Mouse (Mus musculus): ENCODE measurements around the gene Hist1h2ac. TPM values are rescaled to one million over a fixed set of nuclear protein-coding genes. Genes with fewer than 3 reads are reported as not detected.
"Not testable (repeated sequence)": the region's sequence is repeated elsewhere in the genome, so short reads cannot be mapped to it uniquely, and the experiment has no call there.

The Hist1h2ac gene
- total RNA-seq (2015) (17.1 and 19.7 TPM in 2 replicates), total RNA-seq (2017) (101 and 110 TPM in 2 replicates)

DNA sequence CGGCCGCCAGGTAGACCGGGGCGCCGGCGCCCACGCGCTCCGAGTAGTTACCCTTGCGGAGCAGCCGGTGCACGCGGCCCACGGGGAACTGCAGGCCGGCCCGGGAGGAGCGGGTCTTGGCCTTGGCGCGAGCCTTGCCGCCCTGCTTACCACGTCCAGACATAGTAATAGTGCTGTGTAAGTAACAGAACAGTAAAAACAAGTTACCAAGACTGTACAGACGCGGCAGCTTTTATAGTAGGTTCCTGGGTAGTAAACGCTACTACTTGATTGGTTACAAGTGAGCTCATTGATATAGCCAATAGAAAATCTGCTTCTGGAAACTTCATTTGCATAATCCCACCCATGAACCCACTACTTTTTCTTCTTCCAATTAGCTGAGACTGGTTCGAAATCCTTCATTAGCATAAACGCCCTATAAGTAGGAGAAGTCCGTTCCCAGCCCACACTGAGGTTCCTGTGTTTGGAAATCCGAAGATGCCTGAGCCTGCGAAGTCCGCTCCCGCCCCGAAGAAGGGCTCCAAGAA lies at the start of gene Hist1h2ac, which contains the start of gene Hist1h2bc:
TSS of gene Hist1h2ac (minus strand) at position 194 of the 527 bp plus-strand sequence.
TSS of gene Hist1h2bc (plus strand) at position 445 of the 527 bp plus-strand sequence.
- ATAC-seq (replicated peaks; ENCODE audit: poor library complexity), result peak; percentile 84

GRCm38 (mm10) chr13:23732156-23732804 lies 48.5 kb upstream of the Hist1h2ac start:
- ATAC-seq (replicated peaks; ENCODE audit: poor library complexity), result peak; percentile 86

GRCm38 (mm10) chr13:23730479-23730878 lies 46.7 kb upstream of the Hist1h2ac start:
- ATAC-seq (replicated peaks; ENCODE audit: poor library complexity), result no peak

GRCm38 (mm10) chr13:23729706-23730105 lies 46.0 kb upstream of the Hist1h2ac start:
- no peak for ATAC-seq (replicated peaks; ENCODE audit: poor library complexity)

- peak; percentile 40 for ATAC-seq (replicated peaks; ENCODE audit: poor library complexity)
These were observed 45.4 kb upstream of the Hist1h2ac start for GRCm38 (mm10) chr13:23729192-23729525.

DNA sequence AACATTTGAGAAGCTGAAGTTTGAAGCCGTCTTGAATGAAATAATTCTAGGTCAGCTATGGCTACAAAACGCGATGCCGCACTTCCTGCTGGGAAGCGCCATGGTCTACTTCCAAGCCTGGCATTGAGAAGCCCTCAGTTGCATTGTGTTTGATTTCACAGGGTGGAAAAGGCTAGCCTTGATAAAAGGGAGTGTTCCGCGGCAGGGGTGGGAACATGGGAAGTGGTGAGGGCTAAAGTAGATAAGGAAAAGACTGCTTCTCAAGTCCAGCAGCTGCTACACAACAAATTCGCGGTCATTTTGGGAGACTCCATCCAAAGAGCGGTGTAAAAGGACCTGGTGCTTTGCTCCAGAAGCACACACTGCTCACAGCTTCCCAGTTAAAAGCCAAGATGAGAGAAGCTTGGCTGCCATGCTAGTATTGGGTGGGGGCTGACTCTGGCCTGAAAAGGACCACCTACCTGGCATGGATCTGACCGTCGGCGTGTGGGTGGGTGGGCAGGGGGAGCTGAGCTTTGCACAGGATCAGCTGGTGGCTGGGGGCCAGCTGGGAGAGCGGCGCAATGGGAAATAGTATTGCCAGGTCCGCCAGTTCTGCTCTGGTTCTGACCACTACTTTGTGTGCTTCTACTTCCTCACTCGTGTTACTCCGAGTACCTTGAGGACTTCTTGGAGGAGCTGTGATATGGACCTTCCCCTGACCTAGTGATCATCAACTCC lies 44.9 kb upstream of the Hist1h2ac start:
- peak; percentile 20; the same call in 1 of the 2 replicates for ATAC-seq (replicated peaks; ENCODE audit: poor library complexity)

- no peak for ATAC-seq (replicated peaks; ENCODE audit: poor library complexity)
These were observed 41.5 kb upstream of the Hist1h2ac start for GRCm38 (mm10) chr13:23725213-23725612.

DNA sequence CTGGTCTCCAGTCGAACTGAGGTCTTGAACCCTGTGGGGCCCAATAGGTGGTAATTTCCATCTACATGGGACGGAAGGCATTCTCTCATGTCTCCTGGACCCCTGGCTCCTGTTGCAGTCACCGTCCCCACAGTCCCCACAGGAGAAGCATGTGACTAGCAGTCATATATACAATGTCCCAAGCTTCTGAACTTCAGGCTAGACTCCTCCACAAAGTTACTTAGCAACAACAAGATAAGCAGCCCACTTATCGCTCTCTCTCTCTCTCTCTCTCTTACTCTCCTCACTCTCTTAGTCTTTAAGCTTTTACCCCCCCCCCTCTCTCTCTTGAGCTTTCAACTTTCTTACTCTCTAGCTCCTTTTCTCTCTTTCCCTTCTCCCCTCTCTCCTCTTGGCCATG lies 40.5 kb upstream of the Hist1h2ac start:
- peak; percentile 59 for ATAC-seq (replicated peaks; ENCODE audit: poor library complexity)

GRCm38 (mm10) chr13:23717593-23718245 lies 34.0 kb upstream of the Hist1h2ac start:
- not testable (repeated sequence) for ATAC-seq (replicated peaks; ENCODE audit: poor library complexity)

DNA sequence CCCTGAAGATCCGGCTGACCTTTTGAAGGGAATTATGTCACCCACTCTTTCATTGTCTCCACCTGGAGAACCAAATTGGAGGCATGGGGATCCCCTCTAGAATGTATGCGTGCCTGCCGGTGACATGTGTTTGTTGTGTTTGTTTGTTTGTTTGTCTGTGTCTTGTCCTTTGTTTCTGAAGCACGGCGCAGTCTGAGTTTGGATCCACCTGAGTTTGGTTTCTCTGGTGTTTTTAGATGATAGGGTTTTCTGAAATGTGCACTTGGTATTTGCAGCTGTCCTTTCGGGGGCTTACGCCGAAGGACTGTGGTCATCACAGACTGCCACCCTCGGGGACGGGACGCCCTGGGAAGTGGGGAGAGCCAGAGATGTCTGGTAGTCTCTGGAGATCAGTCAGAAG lies 33.4 kb upstream of the Hist1h2ac start:
- no peak for ATAC-seq (replicated peaks; ENCODE audit: poor library complexity)

DNA sequence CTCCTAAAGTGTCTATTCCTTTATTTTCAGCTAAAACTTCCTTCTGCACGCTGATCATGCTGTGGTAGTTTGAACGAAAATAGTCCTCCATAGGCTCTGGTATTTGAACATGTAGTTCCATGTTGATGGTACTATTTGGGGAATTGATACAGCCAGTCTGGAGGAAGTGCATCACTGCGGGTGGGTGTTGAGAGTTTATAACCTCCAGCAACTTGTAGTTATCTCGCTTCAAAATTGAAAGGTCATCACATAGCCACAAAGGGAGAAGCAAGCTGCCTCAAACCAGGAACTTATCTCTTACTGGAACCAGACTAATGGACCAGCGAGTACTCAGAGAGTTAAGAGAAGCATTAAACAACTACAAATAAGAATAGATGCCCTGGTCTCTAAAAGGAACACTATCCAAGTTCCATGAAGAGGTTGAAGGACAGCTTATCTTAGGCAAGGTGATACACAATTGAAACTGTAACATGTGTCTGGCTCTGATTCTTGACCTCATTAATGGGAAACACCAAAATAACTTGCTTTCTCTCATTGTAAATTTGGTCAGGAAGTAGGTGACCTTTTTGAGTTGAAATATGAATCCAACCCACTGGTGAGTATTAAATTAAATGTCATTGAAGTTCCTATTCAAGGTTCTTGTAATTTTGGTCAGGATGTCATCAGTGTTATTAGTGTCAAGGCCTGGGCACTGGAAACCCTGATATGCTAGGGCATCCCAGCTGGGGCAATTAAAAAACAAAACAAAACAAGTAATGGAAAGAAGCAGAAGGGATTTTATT lies 32.7 kb upstream of the Hist1h2ac start:
- peak; percentile 38 for ATAC-seq (replicated peaks; ENCODE audit: poor library complexity)

GRCm38 (mm10) chr13:23710374-23711089 lies 26.8 kb upstream of the Hist1h2ac start, which contains the start of gene Hfe:
TSS of gene Hfe (minus strand) at chr13:23710854.
- ATAC-seq (replicated peaks; ENCODE audit: poor library complexity), result peak; percentile 59

GRCm38 (mm10) chr13:23709714-23710373 lies 26.1 kb upstream of the Hist1h2ac start:
- ATAC-seq (replicated peaks; ENCODE audit: poor library complexity), result no peak

GRCm38 (mm10) chr13:23708654-23709053 lies 24.9 kb upstream of the Hist1h2ac start:
- ATAC-seq (replicated peaks; ENCODE audit: poor library complexity), result no peak

DNA sequence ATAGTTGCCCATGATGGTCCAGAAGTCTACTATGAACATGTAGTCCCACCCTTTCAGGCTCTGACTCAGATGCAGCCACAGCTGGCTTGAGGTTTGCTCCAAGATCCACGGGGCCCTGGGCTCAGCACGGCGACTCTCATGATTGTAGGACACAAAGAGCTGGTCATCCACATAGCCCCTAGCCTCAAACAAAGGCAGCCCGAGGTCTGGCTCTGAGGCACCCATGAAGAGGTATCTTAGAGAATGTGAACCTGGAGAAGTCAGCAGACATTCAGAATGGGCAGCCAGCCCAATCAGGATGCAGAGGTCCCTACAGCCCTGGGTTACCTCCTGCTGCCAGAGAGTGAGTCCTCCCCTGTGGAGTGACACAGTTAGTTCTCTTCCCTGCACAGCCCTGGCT lies 24.3 kb upstream of the Hist1h2ac start:
- ATAC-seq (replicated peaks; ENCODE audit: poor library complexity), result no peak

- ATAC-seq (replicated peaks; ENCODE audit: poor library complexity), result no peak
These were observed 23.0 kb upstream of the Hist1h2ac start for GRCm38 (mm10) chr13:23706771-23707170.

DNA sequence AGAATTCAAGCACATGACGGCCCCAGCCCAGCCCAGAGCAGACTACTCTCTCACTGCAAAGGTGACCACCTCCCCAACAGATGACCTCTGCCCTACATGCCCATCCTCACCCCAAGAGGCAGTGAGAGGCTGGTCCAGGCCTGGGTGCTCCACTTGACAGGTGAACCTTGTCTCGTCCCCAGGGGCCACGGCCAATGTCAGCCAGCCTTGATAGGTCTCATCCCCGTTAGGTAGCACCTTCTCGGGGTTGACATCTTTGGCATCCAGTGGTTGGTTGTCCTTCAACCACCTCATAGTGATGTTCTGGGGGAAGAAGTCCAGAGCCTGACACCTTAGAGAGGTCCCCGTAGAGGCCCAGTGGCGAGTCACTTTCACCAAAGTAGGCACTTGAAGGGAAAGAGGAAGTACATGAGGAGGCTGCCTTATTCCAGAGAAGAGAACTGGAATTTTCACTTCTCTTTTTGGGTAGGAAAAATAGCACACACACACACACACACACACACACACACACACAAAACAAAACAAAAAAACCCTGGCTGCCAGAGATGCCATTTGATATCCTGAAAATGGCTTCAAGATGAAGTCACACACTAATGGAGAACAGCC lies 22.1 kb upstream of the Hist1h2ac start:
- peak; percentile 38 for ATAC-seq (replicated peaks; ENCODE audit: poor library complexity)

DNA sequence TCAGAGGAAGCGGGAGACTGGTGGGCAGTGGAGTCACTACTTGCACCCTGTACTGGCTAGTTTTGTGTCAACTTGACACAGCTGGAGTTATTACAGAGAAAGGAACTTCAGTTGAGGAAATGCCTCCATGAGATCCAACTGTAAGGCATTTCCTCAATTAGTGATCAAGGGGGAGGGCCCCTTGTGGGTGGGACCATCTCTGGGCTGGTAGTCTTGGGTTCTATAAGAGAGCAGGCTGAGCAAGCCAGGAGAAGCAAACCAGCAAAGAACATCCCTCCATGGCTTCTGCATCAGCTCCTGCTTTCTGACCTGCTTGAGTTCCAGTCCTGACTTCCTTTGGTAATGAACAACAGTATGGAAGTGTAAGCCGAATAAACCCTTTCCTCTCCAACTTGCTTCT lies 19.1 kb upstream of the Hist1h2ac start:
- ATAC-seq (replicated peaks; ENCODE audit: poor library complexity), result not testable (repeated sequence)

- no peak for ATAC-seq (replicated peaks; ENCODE audit: poor library complexity)
These were observed 18.5 kb upstream of the Hist1h2ac start for GRCm38 (mm10) chr13:23702220-23702619.
